Mouse (Mus musculus) spleen, adult 12 weeks (tissue): ENCODE results near the gene Dapl1.

ENCODE experiments used
- DNase-seq: peaks from one replicate; pipeline ENCODE4 v3.0.0; 2022; ENCODE audit warnings: low spot score

The Dapl1 gene

DNA sequence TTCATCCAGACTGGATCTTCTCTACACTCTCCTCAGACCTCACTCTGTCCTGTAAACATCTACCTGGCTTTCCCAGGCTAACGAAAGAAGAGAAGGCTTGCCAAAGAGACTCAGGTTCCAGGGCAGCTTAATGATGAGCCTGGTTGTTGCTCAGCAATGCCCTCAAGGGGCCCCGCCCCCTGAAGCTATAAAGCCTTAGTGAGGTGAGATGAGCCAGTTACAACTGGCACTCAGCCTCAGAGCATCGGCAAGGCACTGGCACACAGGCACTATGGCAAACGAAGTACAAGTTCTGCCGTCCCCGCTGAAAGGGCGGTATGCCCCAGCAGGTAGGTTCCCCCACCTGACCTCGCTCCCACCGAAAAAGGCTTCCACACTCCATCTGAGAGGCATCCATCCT is at the start of gene Dapl1:
TSS of gene Dapl1 (plus strand) at position 216 of the 400 bp plus-strand sequence.
- no peak for DNase-seq

DNA sequence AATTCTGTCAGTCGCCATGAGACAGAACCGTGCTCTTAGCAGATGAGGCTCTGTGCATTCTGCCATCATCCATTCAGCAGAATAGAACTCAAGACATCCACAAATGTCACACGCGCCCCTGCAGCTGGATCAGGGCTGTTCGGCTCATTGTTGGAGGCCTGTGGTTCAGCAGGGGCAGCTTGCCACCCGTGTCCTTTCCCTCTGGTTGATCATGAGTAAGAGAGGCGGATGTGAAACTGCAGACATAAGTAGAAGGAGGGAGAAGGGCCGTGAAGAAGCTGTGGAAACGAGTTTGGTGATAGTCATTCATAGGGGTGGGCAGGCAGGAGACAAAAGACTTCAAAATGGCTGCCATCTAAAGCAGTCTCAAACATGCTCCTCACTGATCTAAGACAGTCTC is 49.6 kb upstream of the Dapl1 start:
- DNase-seq, result no peak

DNA sequence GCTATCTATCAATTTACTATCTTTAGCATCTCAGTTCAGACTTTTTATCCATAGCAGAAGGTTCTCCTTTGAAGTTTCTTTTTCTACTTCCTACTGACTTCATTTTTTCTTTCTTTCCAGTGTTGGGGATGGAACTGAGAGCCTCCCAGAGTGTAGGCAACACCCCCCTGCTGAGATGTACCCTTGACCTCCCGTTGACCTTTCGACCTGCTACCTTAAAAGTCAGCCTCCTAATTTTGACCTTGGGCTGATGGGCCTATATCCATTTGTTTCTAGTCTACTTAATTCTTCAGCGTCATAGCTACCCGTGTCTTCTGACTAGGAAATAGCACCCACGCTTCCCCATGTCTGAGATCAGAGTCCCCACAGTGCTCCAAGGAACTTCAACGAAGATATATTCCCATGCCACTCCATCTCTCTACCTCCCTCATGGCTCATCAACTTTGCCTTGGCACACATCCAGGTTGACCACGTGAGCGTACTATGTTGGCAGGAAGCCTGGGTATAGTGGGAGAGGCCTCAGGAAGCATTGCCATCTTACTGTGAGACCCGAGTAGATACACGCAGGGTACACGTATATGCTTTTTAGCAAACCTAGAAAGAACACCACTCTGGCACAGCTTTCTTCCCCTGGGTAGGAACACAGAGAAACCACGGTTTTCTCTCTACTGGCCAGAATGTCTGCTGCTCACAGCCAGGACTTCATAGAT is 46.6 kb upstream of the Dapl1 start:
- no peak for DNase-seq

DNA sequence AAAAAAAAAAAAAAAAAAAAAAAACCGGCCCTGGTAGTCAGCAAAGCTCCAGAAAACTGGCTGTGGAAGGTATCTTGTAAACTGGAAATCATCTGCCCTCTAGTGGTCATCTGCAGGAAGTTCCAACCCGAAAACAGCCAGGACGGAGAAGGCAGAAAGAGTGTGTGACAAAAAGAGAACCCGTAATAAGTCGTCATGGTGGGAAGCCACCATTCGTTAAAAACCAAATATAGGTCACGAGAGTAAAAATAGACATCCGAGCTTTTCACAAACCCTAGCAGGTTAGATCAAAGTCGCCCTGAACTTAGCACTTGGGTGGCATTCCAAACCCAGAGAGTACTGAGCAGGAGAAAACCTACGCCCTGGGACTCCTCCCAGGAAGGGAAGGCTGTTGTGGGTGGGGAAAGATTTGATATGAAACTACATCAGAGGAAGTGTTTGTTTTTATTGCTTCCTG is 45.9 kb upstream of the Dapl1 start:
- DNase-seq, result no peak

- no peak for DNase-seq
Observed at GRCm38 (mm10) chr2:59439824-59440223, 44.6 kb upstream of the Dapl1 start.

GRCm38 (mm10) chr2:59440481-59440880 is 44.0 kb upstream of the Dapl1 start:
- peak; percentile 4 for DNase-seq

GRCm38 (mm10) chr2:59441681-59442080 is 42.8 kb upstream of the Dapl1 start:
- DNase-seq, result no peak

GRCm38 (mm10) chr2:59446671-59447070 is 37.8 kb upstream of the Dapl1 start:
- DNase-seq, result no peak

DNA sequence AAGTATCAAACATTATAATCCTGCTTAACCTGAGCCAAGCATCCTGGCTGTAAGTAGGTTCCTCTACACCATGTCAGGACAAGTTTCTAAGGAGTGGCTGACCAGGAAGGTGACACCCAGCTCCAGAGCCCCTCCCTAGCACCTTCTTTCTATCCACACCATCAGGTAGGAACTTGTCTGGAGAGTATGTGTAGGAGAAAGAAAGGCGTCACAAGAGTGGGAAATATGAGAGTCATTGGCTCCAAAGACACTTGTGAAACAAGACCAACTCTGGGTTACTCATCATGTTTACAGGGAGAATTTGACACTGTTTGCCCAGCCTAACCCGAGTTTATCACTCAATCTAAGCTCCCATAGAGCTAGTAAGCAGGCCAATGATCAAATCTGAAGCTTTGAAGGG is 36.7 kb upstream of the Dapl1 start:
- DNase-seq, result no peak

DNA sequence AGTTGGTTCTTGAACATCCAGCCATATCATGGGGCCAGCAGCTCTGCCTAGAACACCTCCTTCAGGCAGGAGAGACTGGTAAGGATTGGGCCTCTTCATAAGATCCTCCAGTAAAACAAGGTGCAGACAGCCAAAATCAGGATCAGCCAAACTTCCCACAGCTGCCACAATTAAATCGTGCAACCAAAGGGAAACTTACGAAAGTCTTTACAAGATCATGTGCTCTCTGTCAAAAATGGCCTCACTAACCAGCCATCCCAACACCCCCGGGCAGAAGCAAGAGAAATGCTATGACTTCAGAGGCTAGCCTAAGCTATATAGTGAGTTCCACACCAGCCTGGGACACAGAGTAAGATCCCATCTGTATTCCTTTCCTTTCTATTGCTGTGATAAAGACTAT is 35.9 kb upstream of the Dapl1 start:
- no peak for DNase-seq

DNA sequence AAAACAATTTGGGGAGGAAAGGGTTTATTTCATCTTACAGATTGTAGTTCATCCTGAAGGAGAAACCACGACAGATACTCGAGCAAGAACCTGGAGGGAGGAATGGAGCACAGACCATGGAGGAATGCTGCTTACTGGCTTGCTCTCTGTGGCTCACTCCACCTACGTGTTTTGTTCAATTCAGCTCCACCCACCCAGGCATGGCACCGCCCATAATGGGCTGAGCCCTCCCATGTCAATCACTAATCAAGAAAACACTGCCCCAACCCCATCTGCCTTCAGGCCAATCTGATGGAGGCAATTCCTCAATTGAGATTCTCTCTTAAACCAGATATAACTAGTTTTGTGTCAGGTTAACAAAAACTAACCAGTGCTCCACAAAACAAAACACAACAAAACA is 35.5 kb upstream of the Dapl1 start:
- no peak for DNase-seq

DNA sequence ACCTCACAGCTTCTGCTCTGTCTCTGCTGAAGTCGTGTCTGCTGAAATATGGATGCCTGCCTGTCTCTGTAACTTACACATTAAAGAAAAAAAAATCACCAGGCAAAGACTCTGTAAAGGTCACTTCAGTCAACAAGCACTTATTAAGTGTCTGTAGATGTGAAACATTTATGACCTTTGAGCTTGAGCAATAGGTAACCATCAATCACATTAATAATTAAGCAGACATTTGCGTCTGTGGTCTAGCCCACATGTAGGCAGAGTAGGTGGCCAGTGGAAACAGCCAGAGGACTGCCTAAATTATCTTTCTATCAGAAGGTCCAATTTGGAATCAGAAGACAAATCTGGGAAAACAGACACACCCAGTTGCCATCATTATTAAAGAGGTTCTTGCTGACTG is 32.8 kb upstream of the Dapl1 start:
- no peak for DNase-seq

DNA sequence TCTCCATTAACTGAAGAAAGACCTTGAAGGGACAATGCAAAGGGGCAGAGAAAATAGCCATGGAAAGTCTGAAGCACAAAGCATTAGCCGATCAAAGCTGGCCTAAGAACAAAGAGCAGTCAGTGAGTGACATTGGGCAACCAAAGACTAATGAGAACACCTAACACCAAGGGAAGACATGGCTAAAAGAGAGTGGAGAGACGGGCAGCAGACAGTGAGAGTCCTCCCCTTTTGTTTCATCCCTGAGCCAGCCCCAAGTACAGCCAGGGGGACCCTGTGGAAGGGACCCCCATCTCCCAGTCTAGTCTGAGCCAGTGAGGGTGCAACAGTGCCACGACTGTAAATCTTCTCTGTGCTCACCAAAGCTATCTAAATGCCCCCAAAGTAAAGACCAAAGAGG is 32.4 kb upstream of the Dapl1 start:
- no peak for DNase-seq

DNA sequence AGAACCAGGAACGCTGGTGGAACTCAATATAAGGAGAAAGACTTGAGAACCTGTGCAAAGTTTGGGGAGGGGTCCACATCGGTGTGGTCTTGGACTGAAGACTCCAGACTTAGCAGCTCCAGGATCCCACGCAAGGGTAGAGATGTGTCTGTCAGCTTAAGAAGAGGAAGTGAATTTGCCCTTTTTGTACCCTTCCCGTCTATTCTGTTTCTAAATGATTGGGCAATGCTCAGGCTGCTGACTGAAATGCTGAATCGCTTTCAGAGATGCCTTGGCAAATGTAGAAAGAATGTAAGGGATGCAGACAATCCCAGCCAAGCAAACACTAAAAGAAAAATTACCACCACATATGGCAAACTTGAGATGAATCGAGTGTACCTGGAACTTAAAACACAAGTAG is 22.4 kb upstream of the Dapl1 start:
- DNase-seq, result no peak

GRCm38 (mm10) chr2:59463428-59464182 is 20.8 kb upstream of the Dapl1 start:
- no peak for DNase-seq

- no peak for DNase-seq
Observed at GRCm38 (mm10) chr2:59465671-59466070, 18.8 kb upstream of the Dapl1 start.

- no peak for DNase-seq
Observed at GRCm38 (mm10) chr2:59466358-59466757, 18.1 kb upstream of the Dapl1 start.

DNA sequence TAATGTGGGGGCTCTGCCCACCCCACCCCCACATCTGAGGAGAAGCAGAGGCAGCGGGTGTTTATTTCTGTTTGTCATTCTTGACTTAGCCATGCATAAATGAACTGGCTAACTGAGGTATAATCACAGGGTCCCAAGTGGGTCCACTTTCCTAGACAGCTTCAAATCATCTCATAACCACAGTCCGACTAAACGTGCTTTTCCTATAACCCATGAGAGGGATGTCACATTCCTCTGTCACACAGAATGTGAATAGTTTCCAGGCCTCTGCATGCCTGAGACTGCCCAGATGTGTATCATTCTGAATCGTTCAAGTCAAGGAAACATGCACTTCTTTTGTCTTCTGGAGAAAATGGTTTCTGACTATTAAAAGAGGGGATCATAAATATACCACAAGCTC is 17.4 kb upstream of the Dapl1 start:
- no peak for DNase-seq

GRCm38 (mm10) chr2:59467976-59468375 is 16.5 kb upstream of the Dapl1 start:
- DNase-seq, result no peak

DNA sequence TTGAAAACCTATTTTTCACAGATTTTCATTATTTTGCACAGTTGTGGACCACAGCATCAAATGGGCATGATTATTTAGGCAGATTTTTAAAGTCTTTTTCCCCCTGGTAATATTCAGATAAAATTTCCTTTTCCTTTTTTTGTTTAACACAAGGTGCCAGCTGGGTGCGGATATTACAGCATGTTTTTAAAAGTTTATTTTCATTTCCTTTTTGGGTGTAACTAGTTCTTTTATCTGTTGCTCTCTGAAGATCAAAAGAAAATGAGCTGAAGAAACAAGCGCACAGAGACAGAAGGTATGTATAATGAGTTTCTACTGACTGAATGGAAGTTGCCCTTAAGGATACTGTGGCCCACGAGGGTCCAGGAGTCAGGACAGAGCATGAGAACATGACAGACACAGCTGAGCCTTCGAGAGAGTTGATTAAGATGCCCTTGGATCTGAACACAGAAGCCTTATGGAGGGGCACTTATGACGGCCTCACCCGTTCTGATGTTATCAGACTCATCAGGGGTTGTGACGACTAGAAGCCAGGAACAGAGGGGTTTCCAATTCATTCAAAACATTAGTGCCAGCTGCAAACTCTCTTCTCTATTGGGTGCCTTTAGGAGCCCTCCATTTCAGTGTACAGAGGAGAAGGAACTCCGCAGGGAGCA is 14.7 kb upstream of the Dapl1 start:
- DNase-seq, result no peak

GRCm38 (mm10) chr2:59470326-59471031 is 14.0 kb upstream of the Dapl1 start:
- DNase-seq, result no peak
